Mouse (Mus musculus): Measurements from ENCODE around the gene Akap7.

DNA sequence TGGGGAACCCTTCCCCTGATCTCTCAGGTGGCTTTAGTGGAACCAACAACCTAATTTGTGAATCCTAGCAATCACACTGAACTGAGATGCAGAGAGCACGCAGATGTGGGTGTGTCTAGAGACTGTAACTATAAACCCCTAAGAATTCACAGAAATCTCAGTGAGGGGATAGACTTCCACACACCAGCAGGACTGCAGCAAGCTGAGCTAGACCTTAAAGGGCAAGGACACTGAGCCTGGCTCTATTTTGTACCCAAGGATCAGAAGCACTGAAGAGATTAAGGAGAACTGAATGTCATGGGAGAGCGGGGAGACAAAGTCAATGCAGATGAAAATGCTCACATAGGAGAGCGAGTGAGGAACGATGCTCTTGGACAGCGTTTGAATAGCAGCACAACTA lies 2.3 kb upstream of the Akap7 start:
- TF ChIP-seq EP300 (IDR thresholded peaks at IDR 0.05; ENCODE audit: low read depth in 1 of 2, low read length in 2 of 2) = no peak
- TF ChIP-seq UBTF (IDR thresholded peaks at IDR 0.05; ENCODE audit: borderline replicate concordance, insufficient read depth, low read depth, low read length) = no peak
- no peak for TF ChIP-seq ELF1 (IDR thresholded peaks at IDR 0.05; ENCODE audit: low read depth, low read length)
- no peak for TF ChIP-seq MXI1 (IDR thresholded peaks at IDR 0.05; ENCODE audit: low read depth, low read length)
- no peak for TF ChIP-seq CTCF (IDR thresholded peaks at IDR 0.05 in 2 of 3, conservative IDR thresholded peaks at IDR 0.05 in 1 of 3; ENCODE audit: control insufficient read depth in 1 of 3, insufficient read depth in 1 of 3, low read depth in 2 of 3, low read length in 3 of 3, poor library complexity in 1 of 3, severe bottlenecking in 1 of 3)
- no peak for TF ChIP-seq ZNF384 (IDR thresholded peaks at IDR 0.05; ENCODE audit: low read depth, low read length)
- TF ChIP-seq GATA1 (IDR thresholded peaks at IDR 0.05; ENCODE audit: low read depth, low read length) = no peak
- no peak for TF ChIP-seq NRF1 (IDR thresholded peaks at IDR 0.05; ENCODE audit: insufficient read depth, low read depth, low read length, poor library complexity, severe bottlenecking)
- no peak for TF ChIP-seq E2F4 (IDR thresholded peaks at IDR 0.05; ENCODE audit: borderline replicate concordance, low read depth, low read length)
- TF ChIP-seq SIN3A (IDR thresholded peaks at IDR 0.05; ENCODE audit: low read length) = no peak
- no peak for TF ChIP-seq MAX (IDR thresholded peaks at IDR 0.05; ENCODE audit: low read length)
- TF ChIP-seq POLR2A (IDR thresholded peaks at IDR 0.05; ENCODE audit: control insufficient read depth in 1 of 2, insufficient read depth in 1 of 2, low read depth in 1 of 2, low read length in 2 of 2, poor library complexity in 1 of 2) = no peak
- TF ChIP-seq MAZ (IDR thresholded peaks at IDR 0.05; ENCODE audit: low read depth, low read length) = no peak
